Mouse (Mus musculus): ENCODE measurements at regions not wholly inside any gene's neighbourhood (a gene's known extent, or its start where the extent isn't known, plus 50 kb on each side); places are given as distances from the start of the nearest gene placed in this dataset.
A peak's percentile ranks its signal among the peaks of the same experiment; 100 is the strongest.

- DNase-seq, result peak; percentile 79 to 91
These were observed 1208.9 kb upstream of the G6pd2 start for GRCm38 (mm10) chr5:60599460-60600299.

- DNase-seq, result no peak
These were observed 1208.3 kb upstream of the G6pd2 start for GRCm38 (mm10) chr5:60600300-60600648.

- DNase-seq, result peak; percentile 78 to 89
These were observed 1199.5 kb upstream of the G6pd2 start for GRCm38 (mm10) chr5:60608943-60609614.
